Mouse (Mus musculus) hindbrain, embryonic 12.5 days (tissue): Measurements from ENCODE around the gene Micu1. TPM values are rescaled to one million over a fixed set of nuclear protein-coding genes. Genes with fewer than 3 reads are reported as not detected.
A peak's percentile ranks its signal among the peaks of the same experiment; 100 is the strongest.
"Not testable (repeated sequence)": the region's sequence is repeated elsewhere in the genome, so short reads cannot be mapped to it uniquely, and the experiment has no call there.

Source experiments
- ATAC-seq: fragments of 200-750 bp; cut with Nextera tagmentation; 2 replicates; pipeline ENCODE4 v1.8.0; 2017; ENCODE audit warnings: moderate TSS enrichment; ENCODE audit not compliant: low FRiP score
- H3K27ac ChIP-seq: fragments of 300-500 bp; sonication (generic); 2 replicates; pipeline ENCODE4 v1.5.1; 2016; ENCODE audit warnings: mild to moderate bottlenecking
- H3K27me3 ChIP-seq: fragments of 300-500 bp; sonication (generic); 2 replicates; pipeline ENCODE4 v1.6.1; 2016; ENCODE audit warnings: mild to moderate bottlenecking
- H3K36me3 ChIP-seq: fragments of 300-500 bp; sonication (generic); 2 replicates; pipeline ENCODE4 v1.6.1; 2016; ENCODE audit warnings: mild to moderate bottlenecking
- H3K4me1 ChIP-seq: fragments of 300-500 bp; sonication (generic); 2 replicates; pipeline ENCODE4 v1.6.1; 2016
- H3K4me2 ChIP-seq: fragments of 300-500 bp; sonication (generic); replicated peaks from 2 replicates; pipeline ENCODE4 v1.6.1; 2016; ENCODE audit warnings: mild to moderate bottlenecking
- H3K4me3 ChIP-seq: fragments of 300-500 bp; sonication (generic); 2 replicates; pipeline ENCODE4 v1.5.1; 2016; ENCODE audit warnings: mild to moderate bottlenecking
- H3K9ac ChIP-seq: fragments of 300-500 bp; sonication (generic); 2 replicates; pipeline ENCODE4 v1.6.1; 2016; ENCODE audit warnings: mild to moderate bottlenecking, moderate library complexity
- H3K9me3 ChIP-seq: fragments of 300-500 bp; sonication (generic); replicated peaks from 2 replicates; pipeline ENCODE4 v1.6.1; 2016; ENCODE audit warnings: mild to moderate bottlenecking
- WGBS: fragments of 180-500 bp; shearing (Covaris S2); methylation state at CpG from one replicate; pipeline ENCODE4 v1.1.7; 2016; 5-methylcytosine and 5-hydroxymethylcytosine counted together
- polyA plus RNA-seq: library from polyadenylated mRNA; unstranded; fragments of >200 nt; fragmentation: Nextera tagmentation; extraction: Ambion mirVana; gene quantifications from 2 replicates; pipeline ENCODE4 v1.2.1, GENCODE M21; 2016

The Micu1 gene
- polyA plus RNA-seq: 75.8 and 78.1 TPM in 2 replicates

DNA sequence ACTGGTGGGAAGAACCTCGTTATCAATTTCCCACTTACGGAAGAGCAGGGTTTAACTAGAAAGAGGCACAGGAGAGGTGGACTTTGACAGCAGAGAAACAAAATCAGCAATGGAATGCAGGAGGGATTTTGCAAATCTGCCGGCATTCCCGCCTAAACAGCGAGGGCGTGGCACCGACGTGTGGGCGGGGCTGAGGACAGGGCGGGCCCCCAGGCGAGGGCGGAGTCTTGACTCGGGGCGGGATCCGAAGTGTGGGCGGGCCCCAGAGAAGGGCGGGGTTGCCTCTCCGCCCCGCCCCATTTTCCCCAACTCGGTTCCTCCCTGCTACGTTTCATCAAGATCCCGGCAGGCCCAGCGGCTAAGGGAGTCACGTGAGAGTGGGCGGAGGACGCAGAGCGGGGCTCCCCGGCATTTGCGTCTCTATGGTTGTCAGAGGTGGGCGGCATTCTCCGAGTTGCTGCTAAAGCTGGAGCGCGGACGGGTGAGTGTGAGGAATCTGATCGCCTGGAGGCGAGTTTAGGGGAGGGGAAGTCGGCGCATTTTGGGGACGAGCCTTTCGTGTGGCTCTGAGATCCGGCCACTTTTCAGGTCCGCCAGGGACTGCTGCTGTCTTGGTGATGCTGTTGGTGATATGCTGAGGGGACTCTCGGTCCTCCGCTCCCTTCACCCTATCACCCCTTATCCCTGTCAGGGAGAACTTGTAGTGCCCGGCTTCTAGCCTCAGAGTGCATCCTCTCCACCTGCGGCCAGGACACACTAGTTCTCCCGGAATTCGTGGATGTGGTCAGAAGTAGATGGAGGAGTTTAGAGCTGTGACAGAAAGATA lies at the start of gene Micu1:
Gene Micu1 (plus strand): TSS at position 271 of the 826 bp plus-strand sequence.
- H3K27ac ChIP-seq: peak within 1 kb of the TSS; percentile 42
- under 1% methylated on average over 47 of the region's 48 CpGs for WGBS

DNA sequence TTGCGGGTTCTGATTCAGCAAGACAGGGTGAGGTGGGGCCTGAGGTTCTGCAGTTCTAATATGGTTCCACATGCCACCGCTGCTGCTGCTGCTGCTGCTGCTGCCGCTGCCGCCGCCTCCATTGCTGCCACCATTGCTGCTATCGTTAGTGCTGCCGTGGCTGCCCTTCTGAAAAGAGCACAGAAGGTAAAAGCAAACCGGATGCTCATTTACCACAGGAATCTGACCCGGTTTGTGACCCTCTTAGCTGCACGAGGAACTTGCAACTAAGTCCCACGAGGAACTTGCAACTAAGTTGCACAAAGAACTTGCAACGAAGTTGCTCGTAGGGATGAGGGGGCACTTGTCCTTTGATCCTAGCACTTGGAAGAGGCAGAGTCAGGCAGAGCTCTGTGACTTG lies 45.5 kb upstream of the Micu1 start:
- WGBS: 86% methylated on average over 13 of the region's 13 CpGs
- no peaks in the 10 kb centered on the region for H3K4me1 ChIP-seq
- no peak overlapping the region for H3K4me3 ChIP-seq
- no peaks in the 10 kb centered on the region for H3K27me3 ChIP-seq
- peaks cover 4% of the 10 kb centered on the region for H3K9me3 ChIP-seq
- no peak overlapping the region for H3K9ac ChIP-seq
- no peak for ATAC-seq
- H3K27ac ChIP-seq: no peak overlapping the region
- no peaks in the 10 kb centered on the region for H3K36me3 ChIP-seq
- H3K4me2 ChIP-seq: no peak overlapping the region

More for the DNA sequence above, at the start of gene Micu1:
- Histone ChIP-seq H3K4me3 (peak within 1 kb of the TSS; percentile 61), H3K9me3 (no peaks in the 10 kb centered on the region), H3K4me2 (peak within 1 kb of the TSS; percentile 69), H3K9ac (peak within 1 kb of the TSS; percentile 71), H3K36me3 (no peaks in the 10 kb centered on the region), H3K4me1 (peaks cover 8% of the 10 kb centered on the region), H3K27me3 (no peaks in the 10 kb centered on the region)
- ATAC-seq: peak; percentile 99

DNA sequence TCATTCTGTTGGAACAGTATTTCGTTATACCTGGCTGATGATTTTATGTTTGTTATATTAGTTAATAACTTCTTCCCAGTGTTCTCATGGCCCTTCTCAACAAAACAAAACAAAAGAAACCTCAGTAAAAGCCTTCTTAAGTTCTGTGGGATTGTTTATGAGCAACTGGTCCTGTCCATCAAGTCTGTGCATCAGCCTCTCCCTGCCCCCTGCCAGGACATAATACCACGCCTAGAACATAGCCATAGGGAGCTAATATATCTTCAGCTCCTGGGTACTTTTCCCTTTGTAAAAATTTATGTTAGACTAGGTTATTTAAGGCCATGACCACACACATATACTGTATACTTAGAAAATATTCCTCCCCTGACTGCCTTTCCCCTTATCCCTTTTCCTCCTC lies 37.5 kb upstream of the Micu1 start:
- Histone ChIP-seq H3K27me3 (no peaks in the 10 kb centered on the region), H3K9me3 (peaks cover 4% of the 10 kb centered on the region), H3K27ac (no peak overlapping the region), H3K4me3 (no peak overlapping the region), H3K4me1 (peaks cover 2% of the 10 kb centered on the region; the same call in 1 of the 2 replicates), H3K4me2 (no peak overlapping the region), H3K9ac (no peak overlapping the region), H3K36me3 (no peaks in the 10 kb centered on the region)
- no peak for ATAC-seq
- WGBS: 85% methylated on average over 2 of the region's 2 CpGs

DNA sequence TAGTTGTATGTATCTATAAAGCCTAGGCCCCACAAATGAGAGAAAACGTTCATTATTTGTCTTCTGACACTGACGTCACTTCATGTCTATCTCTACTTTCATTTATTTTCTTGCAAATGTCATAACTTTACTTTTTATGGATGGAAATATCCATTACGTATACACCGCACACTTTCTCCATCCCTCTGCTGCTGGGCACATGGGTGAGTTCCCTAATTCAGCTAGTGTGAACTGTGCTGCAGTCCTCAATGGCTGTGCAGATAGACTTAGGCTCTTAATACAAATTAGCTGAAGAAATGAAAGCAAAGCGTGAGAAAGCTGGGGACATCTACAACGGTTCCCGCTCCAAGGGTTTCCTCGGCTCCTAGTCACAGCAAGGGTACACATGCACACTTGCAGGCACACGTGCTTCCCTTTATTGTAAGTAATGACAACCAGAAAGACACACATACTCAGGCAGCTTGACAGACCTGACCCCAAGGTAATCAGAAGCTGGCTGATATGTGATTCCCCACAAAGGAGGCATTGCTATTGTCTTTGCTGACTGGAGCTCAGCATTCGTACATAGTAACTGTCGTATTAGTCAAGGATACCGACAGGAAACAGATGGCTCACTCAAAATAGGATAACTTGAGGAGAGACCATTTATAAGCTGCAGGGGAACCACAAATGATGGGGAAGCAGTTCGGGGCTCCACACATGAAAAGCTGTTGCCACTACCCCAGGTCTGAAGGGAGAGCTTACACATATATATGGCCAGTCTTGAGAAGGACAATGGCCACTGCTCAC lies 36.6 kb upstream of the Micu1 start:
- no peak for ATAC-seq
- Histone ChIP-seq H3K9me3 (no peaks in the 10 kb centered on the region; the same call in 1 of the 2 replicates), H3K36me3 (no peaks in the 10 kb centered on the region), H3K4me3 (no peak overlapping the region), H3K27ac (no peak overlapping the region), H3K27me3 (no peaks in the 10 kb centered on the region), H3K9ac (no peak overlapping the region), H3K4me1 (peaks cover 2% of the 10 kb centered on the region; the same call in 1 of the 2 replicates), H3K4me2 (no peak overlapping the region)
- 79% methylated on average over 13 of the region's 13 CpGs for WGBS

DNA sequence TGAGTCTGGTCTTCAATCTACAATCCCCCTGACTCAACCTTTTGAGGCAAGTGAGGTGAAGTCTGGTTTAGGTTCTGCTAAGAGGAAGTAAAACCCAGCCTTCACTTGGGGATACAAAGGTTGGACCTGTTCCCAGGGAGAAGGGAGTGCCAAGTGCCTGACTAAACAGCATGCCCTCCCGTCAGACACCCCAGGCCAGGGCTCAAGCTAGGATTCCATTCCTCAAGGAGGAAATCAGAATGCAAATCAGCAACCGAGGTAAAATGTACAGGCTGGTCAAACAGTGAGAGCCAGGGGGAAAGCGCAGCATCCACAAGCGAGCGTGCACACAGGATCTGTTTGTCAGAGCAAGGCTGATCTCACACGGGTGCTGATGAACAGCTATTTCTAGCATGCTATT lies 34.9 kb upstream of the Micu1 start:
- Histone ChIP-seq H3K9ac (no peak overlapping the region), H3K27ac (no peak overlapping the region), H3K4me2 (no peak overlapping the region), H3K4me1 (peaks cover 2% of the 10 kb centered on the region; the same call in 1 of the 2 replicates), H3K4me3 (no peak overlapping the region), H3K9me3 (no peaks in the 10 kb centered on the region; the same call in 1 of the 2 replicates), H3K36me3 (no peaks in the 10 kb centered on the region), H3K27me3 (no peaks in the 10 kb centered on the region)
- WGBS: 74% methylated on average over 6 of the region's 6 CpGs
- ATAC-seq: no peak

DNA sequence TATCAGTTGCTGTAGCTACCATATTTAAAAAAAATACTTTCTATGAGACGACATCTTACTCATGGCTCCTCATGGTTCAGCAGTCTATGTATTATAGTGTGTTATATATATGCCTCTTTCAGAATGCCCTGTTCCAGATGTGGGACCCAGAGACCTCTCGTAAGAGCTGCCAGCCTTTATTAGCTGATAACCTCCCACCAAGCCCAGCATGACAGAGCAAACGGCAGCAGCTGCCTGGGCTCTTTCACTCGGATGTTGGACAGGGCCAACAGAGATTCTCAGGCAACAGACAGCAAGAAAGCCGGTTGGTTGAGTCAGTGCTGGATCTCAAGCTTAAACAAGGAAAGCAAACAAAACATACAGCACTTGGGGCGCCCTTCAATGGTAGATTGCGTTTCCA lies 33.8 kb upstream of the Micu1 start:
- no peak overlapping the region for H3K9ac ChIP-seq
- ATAC-seq: no peak
- WGBS: 70% methylated on average over 7 of the region's 7 CpGs
- H3K27me3 ChIP-seq: no peaks in the 10 kb centered on the region
- no peaks in the 10 kb centered on the region; the same call in 1 of the 2 replicates for H3K9me3 ChIP-seq
- H3K4me2 ChIP-seq: no peak overlapping the region
- no peak overlapping the region for H3K4me3 ChIP-seq
- peaks cover 2% of the 10 kb centered on the region; the same call in 1 of the 2 replicates for H3K4me1 ChIP-seq
- H3K27ac ChIP-seq: no peak overlapping the region
- H3K36me3 ChIP-seq: no peaks in the 10 kb centered on the region

DNA sequence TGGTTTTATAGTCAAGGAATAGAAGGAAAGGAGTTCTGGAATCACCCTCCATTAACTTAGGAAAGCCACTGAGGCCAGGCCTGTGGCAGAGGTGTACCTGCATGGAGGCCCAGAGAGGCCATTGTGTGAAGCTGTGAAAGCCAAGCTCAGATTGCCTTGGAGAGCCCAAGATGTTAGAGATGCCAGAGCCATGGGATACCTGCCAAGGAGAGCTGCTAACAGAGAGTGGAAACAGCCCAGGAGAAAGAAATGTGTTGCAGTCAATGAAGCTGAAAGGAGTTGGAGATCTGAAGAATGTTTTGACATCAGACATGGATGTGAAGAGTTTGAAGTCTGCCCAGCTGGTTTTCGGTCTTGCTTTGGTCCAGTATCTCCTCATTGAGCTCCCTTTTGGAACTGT lies 24.4 kb upstream of the Micu1 start:
- WGBS: 87% methylated on average over 1 of the region's 1 CpGs
- no peak for ATAC-seq
- no peak overlapping the region for H3K9ac ChIP-seq
- H3K27ac ChIP-seq: no peak overlapping the region
- no peaks in the 10 kb centered on the region for H3K36me3 ChIP-seq
- H3K9me3 ChIP-seq: peaks cover 5% of the 10 kb centered on the region; the same call in 1 of the 2 replicates
- H3K4me2 ChIP-seq: no peak overlapping the region
- no peaks in the 10 kb centered on the region for H3K4me1 ChIP-seq
- no peak overlapping the region for H3K4me3 ChIP-seq
- no peaks in the 10 kb centered on the region for H3K27me3 ChIP-seq

DNA sequence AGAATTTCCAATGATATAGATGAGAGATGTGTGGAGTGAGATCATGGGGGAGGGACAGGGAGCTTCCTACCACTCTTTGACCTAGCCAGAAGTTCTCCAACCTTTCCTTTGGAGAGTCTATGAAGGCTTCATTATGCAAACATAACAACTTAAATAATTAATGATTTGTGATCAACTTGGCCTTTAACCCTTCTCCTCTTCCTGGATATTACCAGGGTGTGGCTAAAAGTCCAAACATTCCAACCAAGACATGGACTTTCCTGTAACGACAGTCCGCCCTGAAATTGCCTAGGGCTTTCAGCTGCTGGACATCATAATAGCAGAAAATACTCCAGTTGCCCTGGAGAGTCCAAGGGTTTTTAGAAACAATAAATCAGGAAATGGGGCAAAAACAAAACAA lies 23.1 kb upstream of the Micu1 start:
- Histone ChIP-seq H3K9me3 (peaks cover 5% of the 10 kb centered on the region; the same call in 1 of the 2 replicates), H3K4me1 (no peaks in the 10 kb centered on the region), H3K27me3 (no peaks in the 10 kb centered on the region), H3K4me2 (no peak overlapping the region), H3K9ac (no peak overlapping the region), H3K36me3 (no peaks in the 10 kb centered on the region), H3K27ac (no peak overlapping the region), H3K4me3 (no peak overlapping the region)
- no peak for ATAC-seq
- WGBS: 90% methylated on average over 2 of the region's 2 CpGs

DNA sequence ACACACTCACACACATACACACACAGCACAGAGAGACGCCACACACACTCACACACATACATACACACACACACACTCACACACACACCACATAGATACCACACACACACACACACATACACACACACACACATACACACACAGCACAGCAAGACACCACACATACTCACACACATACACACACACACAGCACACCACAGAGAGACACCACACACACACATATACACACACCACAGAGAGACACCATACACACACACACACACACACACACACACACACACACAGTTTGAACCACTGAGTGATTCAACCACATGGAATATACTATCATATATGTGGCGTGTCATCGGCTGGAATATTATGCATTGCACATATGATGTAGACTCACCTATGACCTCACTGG lies 16.7 kb upstream of the Micu1 start:
- not testable (repeated sequence) for H3K27me3 ChIP-seq, H3K27ac ChIP-seq, H3K4me2 ChIP-seq, H3K36me3 ChIP-seq, H3K9me3 ChIP-seq, ATAC-seq, H3K4me1 ChIP-seq, H3K9ac ChIP-seq, H3K4me3 ChIP-seq
- 88% methylated on average over 3 of the region's 3 CpGs for WGBS

DNA sequence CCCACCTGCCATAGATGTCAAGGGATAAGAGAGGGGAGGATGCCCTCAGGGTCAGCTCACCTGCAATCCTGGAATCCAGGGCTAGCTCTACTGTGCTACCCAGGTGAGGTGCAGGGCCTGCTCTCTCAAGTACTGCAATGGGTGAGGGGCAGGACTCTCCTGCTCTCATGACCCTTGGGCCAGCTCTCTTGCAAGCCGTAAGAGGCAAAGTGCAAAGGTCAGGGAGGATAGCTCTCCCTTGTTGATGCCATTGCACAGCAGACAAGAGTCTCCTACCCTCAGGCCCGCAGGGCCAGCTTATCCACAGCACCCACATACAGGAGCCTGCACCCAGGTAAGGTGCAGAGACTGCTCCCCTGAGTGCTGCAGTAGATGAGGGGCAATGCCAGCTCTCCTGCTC lies 15.2 kb upstream of the Micu1 start:
- Histone ChIP-seq H3K36me3 (no peaks in the 10 kb centered on the region), H3K4me2 (no peak overlapping the region), H3K27ac (no peak overlapping the region), H3K4me1 (no peaks in the 10 kb centered on the region), H3K9ac (no peak overlapping the region), H3K9me3 (peaks cover 3% of the 10 kb centered on the region; the same call in 1 of the 2 replicates), H3K4me3 (no peak overlapping the region), H3K27me3 (no peaks in the 10 kb centered on the region)
- WGBS: 82% methylated on average over 2 of the region's 2 CpGs
- ATAC-seq: no peak

DNA sequence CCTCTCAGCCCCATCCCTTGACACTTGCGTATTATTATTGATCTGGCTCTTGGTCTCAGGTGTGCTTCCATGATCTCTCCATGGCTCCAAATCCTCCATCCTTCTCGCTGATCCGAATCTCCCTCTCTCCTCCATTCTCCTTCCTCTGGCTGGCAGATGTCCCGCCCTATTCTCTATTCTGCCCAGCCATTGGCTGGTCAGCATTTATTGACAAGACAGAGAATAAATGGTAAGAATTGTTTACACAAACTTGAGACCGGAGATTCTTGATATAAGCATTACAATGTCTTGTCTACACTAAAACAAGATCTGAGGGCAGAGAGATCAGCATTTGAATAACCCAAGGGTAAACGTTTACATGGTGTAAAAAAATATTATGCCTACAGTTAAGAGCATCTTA lies 12.4 kb upstream of the Micu1 start:
- Histone ChIP-seq H3K4me2 (no peak overlapping the region), H3K27ac (no peak overlapping the region), H3K4me1 (no peaks in the 10 kb centered on the region), H3K36me3 (no peaks in the 10 kb centered on the region), H3K4me3 (no peak overlapping the region), H3K27me3 (no peaks in the 10 kb centered on the region), H3K9me3 (no peaks in the 10 kb centered on the region), H3K9ac (no peak overlapping the region)
- 57% methylated on average over 6 of the region's 6 CpGs for WGBS
- no peak for ATAC-seq

DNA sequence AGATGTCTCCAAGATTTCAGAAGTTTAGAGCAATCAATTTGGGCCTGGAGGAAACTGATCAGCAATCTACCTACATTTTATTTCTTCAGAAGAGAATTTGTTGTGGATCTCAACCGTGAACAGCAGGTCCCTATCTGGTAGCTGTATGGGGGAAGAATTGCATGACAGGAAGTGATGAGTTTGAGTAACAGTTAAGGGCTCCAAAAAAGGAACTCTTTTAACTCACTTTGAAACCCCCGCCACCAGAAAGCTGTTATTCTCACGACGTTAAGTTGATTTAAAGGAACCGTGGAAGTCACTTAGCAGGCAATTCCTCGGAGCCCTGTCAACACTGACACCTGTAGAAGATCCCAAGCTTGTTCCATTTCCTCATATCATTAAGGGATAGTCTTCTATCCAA lies 9.8 kb upstream of the Micu1 start:
- no peak for ATAC-seq
- Histone ChIP-seq H3K4me1 (no peaks in the 10 kb centered on the region), H3K36me3 (no peaks in the 10 kb centered on the region), H3K4me2 (no peak overlapping the region), H3K9me3 (no peaks in the 10 kb centered on the region), H3K27me3 (no peaks in the 10 kb centered on the region), H3K4me3 (no peak overlapping the region), H3K9ac (no peak overlapping the region), H3K27ac (no peak overlapping the region)
- 80% methylated on average over 6 of the region's 6 CpGs for WGBS
